Mouse (Mus musculus) heart, adult 2 months (tissue): ENCODE measurements around the gene 4930595D18Rik. TPM values are rescaled to one million over a fixed set of nuclear protein-coding genes. Genes with fewer than 3 reads are reported as not detected.

Source experiments
- DNase-seq, 2 experiments: peaks; one replicate each; pipeline ENCODE4 v3.0.0; 2021
- H3K27ac ChIP-seq: fragments of 200-600 bp; 2 replicates; pipeline ENCODE4 v1.8.1; 2022
- H3K27me3 ChIP-seq: fragments of 200-500 bp; 2 replicates; pipeline ENCODE4 v1.6.1; 2012; ENCODE audit warnings: mild to moderate bottlenecking, low read length, inconsistent platforms, mixed read lengths; ENCODE audit not compliant: control insufficient read depth, insufficient read depth
- H3K36me3 ChIP-seq: fragments of 200-500 bp; 2 replicates; pipeline ENCODE4 v1.6.1; 2012; ENCODE audit warnings: low read length, inconsistent platforms; ENCODE audit not compliant: control insufficient read depth, insufficient read depth
- H3K4me1 ChIP-seq: fragments of 200-500 bp; 2 replicates; pipeline ENCODE4 v1.6.1; 2011; ENCODE audit warnings: low read length; ENCODE audit not compliant: control insufficient read depth, insufficient read depth
- H3K4me3 ChIP-seq: fragments of 200-600 bp; 2 replicates; pipeline ENCODE4 v1.8.1; 2022
- H3K79me2 ChIP-seq: fragments of 200-500 bp; replicated peaks from 2 replicates; pipeline ENCODE4 v1.6.1; 2012; ENCODE audit warnings: mild to moderate bottlenecking, inconsistent platforms, low read length, moderate library complexity, mixed read lengths; ENCODE audit not compliant: control insufficient read depth, insufficient read depth
- H3K9ac ChIP-seq: fragments of 200-500 bp; 2 replicates; pipeline ENCODE4 v1.6.1; 2012; ENCODE audit warnings: low read depth, mild to moderate bottlenecking, control low read depth, inconsistent platforms, low read length, mixed read lengths
- CTCF ChIP-seq: fragments of 200-600 bp; IDR thresholded peaks from 2 replicates; pipeline ENCODE4 v1.8.1; 2022; ENCODE audit warnings: antibody characterized with exemption, mild to moderate bottlenecking, moderate library complexity
- EP300 ChIP-seq: fragments of 200-500 bp; IDR thresholded peaks from 2 replicates; pipeline ENCODE4 v1.6.1; 2011; ENCODE audit warnings: low read depth, low read length, control low read depth; ENCODE audit not compliant: insufficient read depth
- POLR2A ChIP-seq: fragments of 200-500 bp; IDR thresholded peaks from 2 replicates; pipeline ENCODE4 v1.6.1; 2011; ENCODE audit warnings: mild to moderate bottlenecking, low read depth, low read length, control low read depth; ENCODE audit not compliant: insufficient read depth
- whole genome bisulfite sequencing: fragments of 180-500 bp; shearing (Covaris S2); methylation state at CpG from one replicate; pipeline ENCODE4 v1.1.7; 2018; 5-methylcytosine and 5-hydroxymethylcytosine counted together
- intact Hi-C: fragments of 180-260 bp; cut with DNase I; formaldehyde crosslinking; loops from one replicate; pipeline ENCODE4 v1.15.1; 2025
- polyA plus RNA-seq: library from polyadenylated mRNA; depleted of rRNA; stranded (reverse); fragments of >200 nt; gene quantifications from 2 replicates; pipeline ENCODE4 v1.2.3, GENCODE M21; 2012
- total RNA-seq, 2 experiments: library from RNA; stranded (reverse); gene quantifications; 2 replicates each; pipeline ENCODE4 v1.2.3; 2021

Gene 4930595D18Rik
- total and polyA plus RNA-seq, 3 experiments: not detected

GRCm38 (mm10) chr12:111165146-111165812 lies 19.0 kb downstream of the 4930595D18Rik start:
- peaks cover 8% of the 10 kb centered on the region for H3K4me1 ChIP-seq
- H3K27ac ChIP-seq: peak overlapping the region; percentile 71
- no peak overlapping the region for H3K4me3 ChIP-seq
- 70% methylated on average over 10 of the region's 10 CpGs for WGBS
- no peaks in the 10 kb centered on the region for H3K27me3 ChIP-seq
- no peaks in the 10 kb centered on the region for H3K79me2 ChIP-seq
- H3K36me3 ChIP-seq: no peaks in the 10 kb centered on the region
- TF ChIP-seq CTCF: peak; percentile 54
- no peak for TF ChIP-seq POLR2A
- no peak for TF ChIP-seq EP300
- DNase-seq: peak; percentile 56 to 59
- intact Hi-C loops: no loop called here
- H3K9ac ChIP-seq: no peak overlapping the region

- intact Hi-C loops: no loop called here
- peak overlapping the region; percentile 45 for H3K4me3 ChIP-seq
- H3K4me1 ChIP-seq: peaks cover 8% of the 10 kb centered on the region
- 10% methylated on average over 13 of the region's 13 CpGs for WGBS
- no peaks in the 10 kb centered on the region for H3K27me3 ChIP-seq
- no peaks in the 10 kb centered on the region for H3K79me2 ChIP-seq
- H3K36me3 ChIP-seq: no peaks in the 10 kb centered on the region
- peak overlapping the region; percentile 33 for H3K9ac ChIP-seq
- H3K27ac ChIP-seq: peak overlapping the region; percentile 31
- TF ChIP-seq POLR2A (no peak), EP300 (no peak), CTCF (no peak)
- peak; percentile 86 to 93 for DNase-seq
Measured at GRCm38 (mm10) chr12:111164310-111164751, 20.0 kb downstream of the 4930595D18Rik start.

- Histone ChIP-seq H3K4me1 (peaks cover 5% of the 10 kb centered on the region), H3K27ac (no peak overlapping the region), H3K79me2 (no peaks in the 10 kb centered on the region), H3K36me3 (no peaks in the 10 kb centered on the region), H3K27me3 (no peaks in the 10 kb centered on the region), H3K4me3 (no peak overlapping the region), H3K9ac (no peak overlapping the region)
- intact Hi-C loops: no loop called here
- peak; percentile 35 to 38 for DNase-seq
- 17% methylated on average over 16 of the region's 16 CpGs for WGBS
- TF ChIP-seq CTCF (no peak), EP300 (no peak), POLR2A (no peak)
Measured at GRCm38 (mm10) chr12:111162312-111163061, 21.8 kb downstream of the 4930595D18Rik start.

GRCm38 (mm10) chr12:111161943-111162311 lies 22.4 kb downstream of the 4930595D18Rik start:
- peaks cover 5% of the 10 kb centered on the region for H3K4me1 ChIP-seq
- no peaks in the 10 kb centered on the region for H3K79me2 ChIP-seq
- no peaks in the 10 kb centered on the region for H3K27me3 ChIP-seq
- no peak for TF ChIP-seq CTCF
- H3K9ac ChIP-seq: no peak overlapping the region
- intact Hi-C loops: no loop called here
- H3K36me3 ChIP-seq: no peaks in the 10 kb centered on the region
- H3K4me3 ChIP-seq: no peak overlapping the region
- 30% methylated on average over 7 of the region's 7 CpGs for WGBS
- H3K27ac ChIP-seq: no peak overlapping the region
- DNase-seq: no peak

GRCm38 (mm10) chr12:111160871-111161270 lies 23.4 kb downstream of the 4930595D18Rik start:
- TF ChIP-seq CTCF (no peak), POLR2A (no peak), EP300 (no peak)
- no peaks in the 10 kb centered on the region for H3K36me3 ChIP-seq
- no peak overlapping the region for H3K9ac ChIP-seq
- H3K79me2 ChIP-seq: no peaks in the 10 kb centered on the region
- H3K27me3 ChIP-seq: no peaks in the 10 kb centered on the region
- intact Hi-C loops: no loop called here
- no peak for DNase-seq
- no peak overlapping the region for H3K4me3 ChIP-seq
- H3K4me1 ChIP-seq: peaks cover 5% of the 10 kb centered on the region
- WGBS: 95% methylated on average over 10 of the region's 10 CpGs
- no peak overlapping the region for H3K27ac ChIP-seq
